Mouse (Mus musculus) heart, embryonic 16.5 days (tissue): Measurements from ENCODE around the gene Upf3a. TPM values are rescaled to one million over a fixed set of nuclear protein-coding genes. Genes with fewer than 3 reads are reported as not detected.
"Not testable (repeated sequence)": the region's sequence is repeated elsewhere in the genome, so short reads cannot be mapped to it uniquely, and the experiment has no call there.

ENCODE experiments used
- ATAC-seq: fragments of 200-750 bp; cut with Nextera tagmentation; replicated peaks from 2 replicates; pipeline ENCODE4 v1.8.0; 2017; ENCODE audit warnings: moderate number of reproducible peaks; ENCODE audit not compliant: insufficient read depth, low FRiP score; ENCODE audit errors: extremely low read depth
- H3K27ac ChIP-seq: fragments of 300-500 bp; sonication (generic); 2 replicates; pipeline ENCODE4 v1.5.1; 2014; ENCODE audit warnings: mild to moderate bottlenecking, low read length, control low read depth, moderate library complexity
- H3K27me3 ChIP-seq: fragments of 300-500 bp; sonication (generic); 2 replicates; pipeline ENCODE4 v1.6.1; 2014; ENCODE audit warnings: low read length, mixed read lengths; ENCODE audit not compliant: control insufficient read depth, insufficient read depth
- H3K36me3 ChIP-seq: fragments of 300-500 bp; sonication (generic); 2 replicates; pipeline ENCODE4 v1.6.1; 2014; ENCODE audit not compliant: control insufficient read depth, insufficient read depth
- H3K4me1 ChIP-seq: fragments of 300-500 bp; sonication (generic); 2 replicates; pipeline ENCODE4 v1.6.1; 2014; ENCODE audit warnings: low read length, mixed read lengths; ENCODE audit not compliant: control insufficient read depth, insufficient read depth
- H3K4me2 ChIP-seq: fragments of 300-500 bp; sonication (generic); 2 replicates; pipeline ENCODE4 v1.6.1; 2014; ENCODE audit warnings: low read depth, mild to moderate bottlenecking, control low read depth, low read length
- H3K4me3 ChIP-seq: fragments of 300-500 bp; sonication (generic); 2 replicates; pipeline ENCODE4 v1.5.1; 2014; ENCODE audit warnings: mild to moderate bottlenecking, control low read depth, low read length
- H3K9ac ChIP-seq: fragments of 300-500 bp; sonication (generic); 2 replicates; pipeline ENCODE4 v1.6.1; 2014; ENCODE audit warnings: low read length, control low read depth
- H3K9me3 ChIP-seq: fragments of 300-500 bp; sonication (generic); replicated peaks from 2 replicates; pipeline ENCODE4 v1.6.1; 2016; ENCODE audit warnings: low read length; ENCODE audit not compliant: control insufficient read depth
- WGBS: fragments of 180-500 bp; shearing (Covaris S2); extraction: QIAGEN DNeasy Blood & Tissue Kit; methylation state at CpG from one replicate; pipeline ENCODE4 v1.1.7; 2014; 5-methylcytosine and 5-hydroxymethylcytosine counted together
- polyA plus RNA-seq: library from polyadenylated mRNA; unstranded; fragments of >200 nt; fragmentation: Nextera tagmentation; extraction: Ambion mirVana; gene quantifications from 2 replicates; pipeline ENCODE4 v1.2.1, GENCODE M21; 2015

The Upf3a gene
- polyA plus RNA-seq, 1 experiment from 2014 or later: 28.0 TPM

- Histone ChIP-seq H3K4me3 (no peak overlapping the region), H3K4me2 (no peak overlapping the region), H3K27ac (no peak overlapping the region), H3K36me3 (no peaks in the 10 kb centered on the region), H3K9me3 (no peaks in the 10 kb centered on the region), H3K27me3 (no peaks in the 10 kb centered on the region), H3K9ac (no peak overlapping the region), H3K4me1 (no peaks in the 10 kb centered on the region)
- 64% methylated on average over 7 of the region's 7 CpGs for WGBS
- ATAC-seq: no peak
Measured at GRCm38 (mm10) chr8:13828598-13829172, 43.3 kb downstream of the Upf3a start.

GRCm38 (mm10) chr8:13838289-13838688 is 52.9 kb downstream of the Upf3a start, which contains the start of gene AF366264:
TSS of gene AF366264 (minus strand) at chr8:13838389.
- H3K4me1 ChIP-seq, H3K27ac ChIP-seq, H3K4me3 ChIP-seq, H3K9ac ChIP-seq, ATAC-seq, H3K4me2 ChIP-seq, H3K27me3 ChIP-seq, H3K9me3 ChIP-seq, H3K36me3 ChIP-seq: not testable (repeated sequence)
- WGBS: 80% methylated on average over 5 of the region's 5 CpGs

GRCm38 (mm10) chr8:13843286-13843685 is 57.9 kb downstream of the Upf3a start:
- not testable (repeated sequence) for H3K4me2 ChIP-seq, H3K27me3 ChIP-seq, H3K9ac ChIP-seq, H3K4me3 ChIP-seq, H3K4me1 ChIP-seq, H3K9me3 ChIP-seq, H3K36me3 ChIP-seq, ATAC-seq, H3K27ac ChIP-seq
- 76% methylated on average over 1 of the region's 1 CpGs for WGBS

Other genes with a start within 250 kb of the Upf3a start
- gene 1700029H14Rik, start 223.2 kb upstream of the Upf3a start, polyA plus RNA-seq: not detected in 2 replicates
- gene Rasa3, start 108.0 kb upstream of the Upf3a start, polyA plus RNA-seq: 26.9 and 27.4 TPM in 2 replicates
- gene Cfap97d2, start 79.7 kb upstream of the Upf3a start, polyA plus RNA-seq: 0.20 TPM in 1 of 2 replicates, not detected in the other
- 98.7 and 102 TPM in 2 replicates for gene Cdc16, start 27.9 kb upstream of the Upf3a start, polyA plus RNA-seq
- not detected in 2 replicates for gene AF366264, start 52.8 kb downstream of the Upf3a start, polyA plus RNA-seq
- gene Champ1, start 84.0 kb downstream of the Upf3a start, polyA plus RNA-seq: 14.4 and 15.6 TPM in 2 replicates
- gene Coprs, start 104.7 kb downstream of the Upf3a start, polyA plus RNA-seq: 44.1 and 47.7 TPM in 2 replicates